Mouse (Mus musculus) left cerebral cortex, adult 2 months (tissue): ENCODE results near the gene Suds3. TPM values are rescaled to one million over a fixed set of nuclear protein-coding genes. Genes with fewer than 3 reads are reported as not detected.

Source experiments
- DNase-seq, 2 experiments: peaks; one replicate each; pipeline ENCODE4 v3.0.0; 2021 to 2022; ENCODE audit warnings: low spot score in 2 of 2, mixed read lengths in 1 of 2; ENCODE audit errors: extremely low spot score in 1 of 2
- H3K27ac ChIP-seq: fragments of 200-600 bp; 2 replicates; pipeline ENCODE4 v1.8.1; 2022
- H3K4me3 ChIP-seq: fragments of 200-600 bp; 2 replicates; pipeline ENCODE4 v1.8.1; 2022
- CTCF ChIP-seq: fragments of 200-600 bp; IDR thresholded peaks from 2 replicates; pipeline ENCODE4 v1.8.1; 2022; ENCODE audit warnings: antibody characterized with exemption, mild to moderate bottlenecking, moderate library complexity
- intact Hi-C: fragments of 180-260 bp; cut with DNase I; formaldehyde crosslinking; loops from one replicate; pipeline ENCODE4 v1.15.1; 2025
- total RNA-seq, 2 experiments: library from RNA; stranded (reverse); gene quantifications; 2 replicates each; pipeline ENCODE4 v1.2.3; 2021

Gene Suds3
- total RNA-seq, 2 experiments from 2014 or later, result 117 to 141 TPM

DNA sequence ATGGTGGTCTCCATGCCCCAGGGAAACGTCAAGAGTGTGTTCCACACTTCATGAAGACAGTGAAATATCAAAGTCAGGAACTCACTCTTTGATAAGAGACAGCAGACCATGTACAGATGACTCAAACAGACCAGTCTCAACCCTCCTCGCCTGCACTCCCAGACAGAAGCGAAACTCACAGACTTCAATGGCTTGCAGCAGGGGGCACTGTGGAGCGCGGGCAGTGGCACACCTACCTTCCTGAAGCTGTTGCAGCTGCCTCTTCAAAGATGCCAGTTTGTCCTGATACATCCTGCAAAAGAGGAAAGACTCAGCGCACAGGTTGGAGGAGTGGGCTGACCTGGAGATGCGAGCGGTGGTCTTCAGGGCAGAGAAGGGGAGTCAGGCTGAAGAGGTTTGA, 6.4 kb downstream of the Suds3 start:
- intact Hi-C loops, result no loop called here
- Histone ChIP-seq H3K4me3 (no peak overlapping the region), H3K27ac (no peak overlapping the region)
- peak; percentile 51 for TF ChIP-seq CTCF
- peak in 1 of 2 experiments; percentile 28 for DNase-seq

DNA sequence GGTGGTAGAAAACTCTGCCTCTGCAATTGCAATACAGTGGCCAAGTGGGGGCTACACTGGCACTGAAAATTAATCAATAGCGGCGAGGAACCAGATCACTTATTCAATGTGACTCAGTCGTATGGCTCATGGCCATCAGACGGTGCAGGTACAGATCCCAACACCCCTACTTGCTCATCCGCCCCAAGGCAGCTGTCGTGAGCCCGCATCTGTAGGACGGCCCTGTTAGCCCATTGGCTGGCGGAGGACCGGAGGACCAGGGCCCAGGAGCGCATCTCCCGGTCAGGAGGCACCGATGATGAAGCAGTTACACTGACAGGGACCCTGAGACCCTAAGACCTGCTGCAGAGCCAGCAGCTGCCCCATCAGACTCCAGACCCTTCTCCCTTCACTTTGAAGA, 7.2 kb downstream of the Suds3 start:
- Histone ChIP-seq H3K27ac (no peak overlapping the region), H3K4me3 (no peak overlapping the region)
- no peak for DNase-seq
- TF ChIP-seq CTCF, result no peak
- intact Hi-C loops, result no loop called here

DNA sequence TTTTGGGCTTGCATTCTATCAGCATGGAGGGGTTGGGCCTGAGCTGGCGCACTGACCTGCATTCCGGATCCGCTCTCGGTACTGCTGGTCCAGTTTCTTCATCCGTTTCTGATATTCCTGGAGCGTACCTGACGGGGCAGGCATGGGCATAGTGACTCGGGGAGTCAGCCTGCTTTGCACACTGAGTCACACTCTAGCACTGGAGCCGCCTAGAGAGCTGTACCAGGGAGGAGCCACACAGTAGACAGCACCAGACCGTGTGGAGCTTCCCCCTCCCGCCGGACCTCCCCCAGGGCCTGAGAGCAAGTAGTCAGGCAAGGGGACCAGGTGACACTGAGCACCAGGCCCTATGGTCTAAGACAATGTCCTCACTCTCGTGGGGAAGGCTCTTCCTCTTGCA, 7.6 kb downstream of the Suds3 start:
- TF ChIP-seq CTCF, result no peak
- no peak overlapping the region for H3K27ac ChIP-seq
- H3K4me3 ChIP-seq, result no peak overlapping the region
- DNase-seq, result no peak
- intact Hi-C loops, result no loop called here

DNA sequence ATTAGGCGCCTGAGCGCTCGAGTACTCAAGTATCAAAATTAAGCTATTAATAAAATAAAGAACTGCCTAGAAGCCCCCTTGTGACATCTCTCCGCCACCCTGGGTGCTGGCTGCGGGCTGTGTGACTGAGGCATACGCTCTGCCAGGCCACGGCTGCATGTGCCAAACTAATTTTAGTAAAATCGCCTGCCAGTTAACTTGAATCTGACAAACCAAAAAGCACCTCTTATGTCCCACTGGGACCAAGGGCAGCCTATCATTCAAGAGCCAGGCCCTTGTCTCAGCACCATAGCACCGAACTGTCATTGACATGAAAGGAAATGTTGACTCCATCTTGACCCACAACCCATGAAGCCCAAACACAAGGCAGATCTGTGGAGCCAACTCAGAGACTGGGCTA, 10.2 kb downstream of the Suds3 start:
- Histone ChIP-seq H3K4me3 (no peak overlapping the region), H3K27ac (no peak overlapping the region)
- intact Hi-C loops, result no loop called here
- no peak for TF ChIP-seq CTCF
- DNase-seq, result no peak

DNA sequence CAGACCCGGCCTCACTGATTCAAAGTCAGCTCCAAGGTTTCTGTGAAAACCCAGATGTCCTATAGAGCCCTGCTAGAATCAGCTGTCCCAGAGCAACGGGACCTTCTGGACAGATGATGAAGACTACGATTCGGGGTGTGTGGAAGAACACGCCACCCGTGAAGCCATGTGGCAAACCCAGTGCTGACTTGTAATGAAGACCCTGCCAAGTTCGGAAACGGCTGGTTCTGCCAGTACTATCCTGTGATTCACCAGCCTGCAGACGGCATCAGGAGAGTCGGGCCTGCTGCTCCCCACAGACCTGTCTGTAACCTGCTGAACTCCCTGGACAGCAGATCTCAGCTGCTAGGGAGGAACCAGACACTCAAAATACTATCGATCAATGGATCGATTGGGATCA, 11.6 kb downstream of the Suds3 start:
- Histone ChIP-seq H3K27ac (no peak overlapping the region), H3K4me3 (no peak overlapping the region)
- DNase-seq, result no peak
- no peak for TF ChIP-seq CTCF
- intact Hi-C loops, result no loop called here

DNA sequence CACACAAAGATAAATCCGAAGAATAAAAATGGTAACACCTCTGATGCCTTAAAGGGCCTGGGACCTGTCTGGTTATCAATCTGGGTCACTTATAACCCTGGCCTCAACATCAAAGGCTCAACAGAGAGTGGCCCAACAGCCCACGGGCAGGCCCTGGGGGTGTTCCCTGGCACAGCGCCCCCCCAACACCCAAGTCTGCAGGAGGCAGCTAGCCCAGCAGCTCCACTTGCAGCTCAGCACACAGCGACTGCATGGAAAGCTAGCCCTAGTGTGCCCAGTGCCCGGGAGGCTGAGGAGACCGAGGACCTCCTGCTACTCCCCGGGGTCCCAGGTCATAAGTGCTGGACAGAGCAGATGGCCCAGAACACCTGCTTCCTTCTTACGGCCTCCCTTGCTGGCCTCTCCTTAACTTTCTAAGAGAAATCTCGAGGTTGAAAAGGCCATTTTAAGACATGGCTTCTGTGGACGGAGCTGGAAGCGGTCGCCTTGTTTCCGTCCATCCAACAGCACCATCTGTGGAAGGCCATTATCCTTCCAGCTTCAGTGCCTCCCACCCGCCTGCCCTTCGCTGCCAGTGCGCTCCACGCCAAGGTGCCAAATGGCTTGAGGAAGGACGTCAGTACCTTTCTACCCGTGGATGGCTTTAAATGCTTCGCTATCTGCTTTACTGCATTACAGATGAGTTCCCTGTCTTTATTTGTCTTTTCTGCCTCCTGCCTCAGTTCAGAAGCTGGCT, 12.6 kb downstream of the Suds3 start:
- intact Hi-C loops, result no loop called here
- no peak for TF ChIP-seq CTCF
- no peak overlapping the region for H3K4me3 ChIP-seq
- no peak overlapping the region for H3K27ac ChIP-seq
- DNase-seq, result no peak

GRCm38 (mm10) chr5:117099742-117100141, 16.2 kb downstream of the Suds3 start:
- peak in 1 of 2 experiments; percentile 40 for DNase-seq
- peak; percentile 62 for TF ChIP-seq CTCF
- intact Hi-C loops, result loop anchor here (5.0 kb wide), 1 partner anchor 1067 kb away; no protein-coding TSS in a partner anchor
- H3K27ac ChIP-seq, result no peak overlapping the region
- H3K4me3 ChIP-seq, result no peak overlapping the region

DNA sequence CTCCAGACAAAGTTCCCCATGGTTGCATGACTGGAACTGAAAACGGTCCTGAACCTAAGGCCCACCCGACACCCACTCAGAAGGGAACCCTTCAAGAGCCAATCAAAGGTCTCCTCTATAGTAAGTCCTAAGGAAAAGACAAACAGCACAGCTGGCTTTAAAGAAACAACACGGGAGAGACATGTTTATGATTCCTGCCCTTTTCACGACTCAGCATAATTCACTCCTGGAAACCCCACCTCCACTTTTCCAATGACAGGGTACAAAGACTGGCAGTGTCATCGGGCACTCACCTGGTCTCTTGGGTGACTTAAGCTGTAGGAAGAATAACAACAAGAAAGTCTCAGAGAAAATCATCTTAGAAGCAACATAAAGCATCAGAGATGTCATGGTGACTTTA, 16.9 kb downstream of the Suds3 start:
- intact Hi-C loops, result loop anchor here (5.0 kb wide), 1 partner anchor 1067 kb away; no protein-coding TSS in a partner anchor
- no peak for DNase-seq
- Histone ChIP-seq H3K4me3 (no peak overlapping the region), H3K27ac (no peak overlapping the region)
- TF ChIP-seq CTCF, result no peak

DNA sequence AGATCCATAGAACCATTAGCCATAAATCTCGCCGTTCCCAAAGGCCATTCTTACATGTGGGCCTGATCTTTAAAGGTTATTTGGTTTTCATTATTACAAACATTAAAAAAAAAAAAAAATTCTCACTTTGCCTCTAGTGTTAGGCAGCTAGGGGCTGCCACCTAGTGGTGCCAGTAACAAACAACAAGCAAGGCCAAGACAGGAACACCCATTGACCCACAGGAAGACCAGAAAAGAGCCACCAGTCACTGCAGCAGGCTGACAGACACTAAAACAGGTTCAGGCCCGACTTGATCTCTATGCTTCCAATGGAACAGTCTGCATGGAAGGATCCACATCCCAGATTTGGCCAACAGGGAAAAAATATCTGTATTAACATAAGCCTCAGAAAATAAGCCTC, 19.2 kb downstream of the Suds3 start:
- TF ChIP-seq CTCF, result peak; percentile 92
- intact Hi-C loops, result loop anchor here (2.0 to 5.0 kb wide), 2 partner anchors 972 to 1064 kb away; no protein-coding TSS in a partner anchor
- peak; percentile 55 to 57 for DNase-seq
- H3K4me3 ChIP-seq, result no peak overlapping the region
- no peak overlapping the region for H3K27ac ChIP-seq

DNA sequence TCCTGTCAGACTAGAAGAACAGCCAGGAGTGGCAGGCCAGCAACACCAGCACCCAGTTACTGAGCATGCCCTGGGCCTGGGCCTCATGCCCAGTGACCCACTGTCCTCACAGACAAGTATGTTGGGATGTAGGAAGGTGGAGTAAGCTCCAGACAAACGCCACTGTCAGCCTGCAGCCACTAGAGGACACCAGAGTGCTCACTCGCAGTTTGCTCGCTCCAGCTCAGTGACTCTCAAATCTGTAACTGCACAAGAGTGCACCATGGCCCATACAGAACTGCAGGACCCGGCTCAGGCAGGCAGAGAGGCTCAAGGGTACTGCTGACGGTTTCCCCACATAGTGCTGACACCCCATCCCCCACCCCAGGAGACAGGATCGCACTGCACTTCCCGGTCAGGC, 21.5 kb downstream of the Suds3 start:
- Histone ChIP-seq H3K4me3 (no peak overlapping the region), H3K27ac (no peak overlapping the region)
- intact Hi-C loops, result no loop called here
- DNase-seq, result peak; percentile 42 to 44
- TF ChIP-seq CTCF, result peak; percentile 73

DNA sequence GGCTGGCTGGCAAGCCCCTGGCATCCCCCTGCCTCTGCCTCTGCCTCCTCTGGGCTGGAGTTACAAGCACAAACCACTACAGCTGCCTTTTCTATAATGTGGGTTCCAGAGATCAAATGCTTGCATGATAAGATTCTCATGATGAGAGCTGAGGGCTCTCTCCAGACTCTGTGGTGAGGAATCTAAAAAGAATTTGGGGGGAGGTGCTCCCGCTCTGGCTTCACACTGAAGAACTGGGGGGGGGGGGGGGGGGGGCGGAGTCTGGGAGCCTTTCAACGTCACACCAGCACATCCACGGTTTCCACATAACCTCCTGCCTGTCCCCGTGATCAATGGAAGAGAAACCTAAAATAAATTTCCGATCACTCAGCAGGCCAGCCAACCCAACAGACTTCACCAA, 26.1 kb downstream of the Suds3 start:
- H3K4me3 ChIP-seq, result no peak overlapping the region
- DNase-seq, result no peak
- TF ChIP-seq CTCF, result no peak
- H3K27ac ChIP-seq, result no peak overlapping the region
- intact Hi-C loops, result no loop called here

- Histone ChIP-seq H3K4me3 (no peak overlapping the region), H3K27ac (no peak overlapping the region)
- intact Hi-C loops, result no loop called here
- no peak for DNase-seq
- no peak for TF ChIP-seq CTCF
Measured at GRCm38 (mm10) chr5:117089147-117089546, 26.8 kb downstream of the Suds3 start.

- no peak; the same call in none of the 2 replicates for TF ChIP-seq CTCF
- no peak overlapping the region for H3K27ac ChIP-seq
- intact Hi-C loops, result no loop called here
- no peak for DNase-seq
- H3K4me3 ChIP-seq, result peak overlapping the region; percentile 22; the same call in 1 of the 2 replicates
Measured at GRCm38 (mm10) chr5:117087718-117088117, 28.2 kb downstream of the Suds3 start.
